In genomic region chr1:58146026-58146425, GRCm38 (mm10) we compare ENCODE assay signal across 38 mouse cellular contexts. TPM values are rescaled to one million over a fixed set of nuclear protein-coding genes. Genes with fewer than 3 reads are reported as not detected.
"Had no signal": no experiment of that assay in that cellular context is flagged by ENCODE, and none has a peak within 500 bp of the region (broad histone marks: within the 10 kb centered on the region; RNA-seq: fewer than 3 reads in every experiment).

No protein-coding gene starts in this region.

- H3K36me3 ChIP-seq: heart, embryonic 12.5 days; heart, embryonic 13.5 days; heart, embryonic 15.5 days; hindbrain, embryonic 10.5 days; hindbrain, embryonic 12.5 days; hindbrain, embryonic 13.5 days; hindbrain, embryonic 15.5 days; intestine, embryonic 15.5 days; kidney, embryonic 15.5 days had no signal

- ATAC-seq: hindbrain, embryonic 16.5 days; hindbrain, postnatal 0 days; inflammation-experienced regulatory T-cells, adult 6 months; intestine, embryonic 15.5 days; intestine, embryonic 16.5 days; intestine, postnatal 0 days had no signal

- H3K27ac ChIP-seq: heart, embryonic 13.5 days; heart, embryonic 15.5 days; hindbrain, embryonic 10.5 days; hindbrain, embryonic 12.5 days; hindbrain, embryonic 13.5 days; hindbrain, embryonic 14.5 days; hindbrain, embryonic 15.5 days; hindbrain, postnatal 0 days; intestine, embryonic 15.5 days; kidney, embryonic 15.5 days; kidney, postnatal 0 days; layer of hippocampus, adult 2 months; left cerebral cortex, adult 2 months had no signal

- H3K27me3 ChIP-seq: heart, embryonic 12.5 days; heart, embryonic 13.5 days; hindbrain, embryonic 12.5 days; hindbrain, embryonic 13.5 days; hindbrain, embryonic 15.5 days; intestine, embryonic 15.5 days; kidney, embryonic 15.5 days had no signal

- DNase-seq: heart, postnatal 10 days; heart, postnatal 14 days; heart, postnatal 36 days; heart, postnatal 4 days; kidney, adult 11 months; kidney, adult 18-20 months; kidney, adult 2 months; kidney, adult 8-10 months; kidney, adult 9 months; kidney, postnatal 10 days; kidney, postnatal 14 days; kidney, postnatal 25 days; kidney, postnatal 36 days; kidney, postnatal 4 days; layer of hippocampus, adult 9-11 months; layer of hippocampus, postnatal 36 days had no signal

- H3K9me3 ChIP-seq: heart, embryonic 12.5 days; heart, embryonic 13.5 days; heart, embryonic 15.5 days; hindbrain, embryonic 10.5 days; hindbrain, embryonic 12.5 days; hindbrain, embryonic 13.5 days; hindbrain, embryonic 15.5 days; intestine, embryonic 15.5 days; kidney, embryonic 15.5 days had no signal

- H3K4me3 ChIP-seq: heart, embryonic 12.5 days; heart, embryonic 13.5 days; heart, embryonic 15.5 days; hindbrain, embryonic 10.5 days; hindbrain, embryonic 12.5 days; hindbrain, embryonic 13.5 days; hindbrain, embryonic 15.5 days; intestine, embryonic 15.5 days; kidney, embryonic 15.5 days; layer of hippocampus, adult 2 months; left cerebral cortex, adult 2 months had no signal

- H3K4me1 ChIP-seq: heart, embryonic 12.5 days; heart, embryonic 13.5 days; heart, embryonic 15.5 days; hindbrain, embryonic 10.5 days; hindbrain, embryonic 12.5 days; hindbrain, embryonic 13.5 days; hindbrain, embryonic 15.5 days; intestine, embryonic 15.5 days had no signal

RNA-seq across cellular contexts. Expression of gene Aox3, which starts 33.1 kb away (rescaled TPM):
- total RNA-seq: hematopoietic stem cell, adult 5-6 weeks had no signal
- polyA plus RNA-seq: heart, embryonic 11.5 days; heart, embryonic 12.5 days; hindbrain, embryonic 11.5 days; hindbrain, embryonic 12.5 days; inflammation-experienced regulatory T-cells, adult 6 months; large intestine, adult 2 months had no signal
